Mouse (Mus musculus): Measurements from ENCODE around the gene Dusp2.
"Not testable (repeated sequence)": the region's sequence is repeated elsewhere in the genome, so short reads cannot be mapped to it uniquely, and the experiment has no call there.

Gene Dusp2

GRCm38 (mm10) chr2:127335767-127336496 is at the start of gene Dusp2:
TSS of gene Dusp2 (plus strand) at chr2:127336159.
- in situ Hi-C loops (cut with MboI; ENCODE audit: unreplicated experiment in 2 of 2), result no loop called here

DNA sequence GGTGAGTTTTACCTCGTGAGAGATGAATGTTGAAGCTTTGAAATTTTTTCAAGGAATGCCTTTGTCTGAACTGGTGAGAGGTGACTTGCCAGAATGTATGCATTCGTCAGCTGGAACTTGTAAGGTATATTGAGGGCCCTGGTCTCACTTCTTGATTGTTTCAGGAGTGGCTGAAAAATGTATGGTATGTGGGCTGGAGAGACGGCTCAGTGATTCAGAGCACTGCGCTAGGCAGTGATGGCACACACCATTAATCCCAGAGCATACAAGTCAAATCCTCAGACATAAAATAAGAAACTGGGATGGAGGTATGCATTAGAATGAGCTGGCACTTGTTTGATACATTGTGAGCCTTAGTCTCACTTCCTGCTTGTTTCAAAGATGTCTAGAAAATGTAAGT is 43.7 kb upstream of the Dusp2 start:
- in situ Hi-C loops (cut with MboI; ENCODE audit: unreplicated experiment in 2 of 2), result no loop called here

- in situ Hi-C loops (cut with MboI; ENCODE audit: unreplicated experiment in 2 of 2), result no loop called here
Measured at GRCm38 (mm10) chr2:127297001-127297805, 38.8 kb upstream of the Dusp2 start.

- in situ Hi-C loops (cut with MboI; ENCODE audit: unreplicated experiment in 2 of 2), result no loop called here
Measured at GRCm38 (mm10) chr2:127298056-127298455, 37.9 kb upstream of the Dusp2 start.

DNA sequence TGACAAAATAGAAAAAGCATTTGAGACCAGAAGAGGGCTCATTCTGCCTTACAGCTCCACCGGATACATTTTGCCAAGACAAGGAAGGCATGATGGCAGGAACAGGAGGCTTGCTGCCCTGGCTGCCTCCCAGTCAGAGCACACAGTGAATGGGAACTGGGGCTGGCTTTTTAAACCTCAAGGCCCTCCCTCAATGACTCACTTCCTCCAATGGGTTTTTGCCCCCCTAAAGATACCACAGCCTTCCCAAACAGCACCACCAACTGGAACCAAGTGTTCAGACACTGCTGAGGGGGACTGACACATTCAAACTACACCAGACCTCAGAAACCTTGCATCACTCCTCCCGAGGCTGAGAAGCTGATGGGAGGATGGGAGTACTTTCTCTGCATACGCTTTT is 35.3 kb upstream of the Dusp2 start:
- in situ Hi-C loops (cut with MboI; ENCODE audit: unreplicated experiment in 2 of 2), result no loop called here

GRCm38 (mm10) chr2:127301883-127302282 is 34.1 kb upstream of the Dusp2 start:
- in situ Hi-C loops (cut with MboI; ENCODE audit: unreplicated experiment in 2 of 2), result no loop called here

DNA sequence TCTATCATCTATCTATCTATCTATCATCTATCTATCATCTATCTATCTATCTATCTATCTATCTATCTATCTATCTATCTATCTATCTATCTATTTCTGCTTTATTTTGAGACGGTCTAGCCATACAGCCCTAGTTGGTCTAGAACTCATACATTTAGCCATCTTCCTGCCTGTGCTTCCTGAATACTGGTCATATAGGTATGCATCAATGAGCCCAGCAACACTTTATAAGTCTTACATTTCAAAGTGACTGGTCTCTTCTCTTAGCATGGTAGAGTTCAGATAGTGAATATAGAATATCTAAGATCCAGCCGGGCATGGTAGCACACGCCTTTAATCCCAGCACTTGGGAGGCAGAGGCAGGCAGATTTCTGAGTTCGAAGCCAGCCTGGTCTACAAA is 31.8 kb upstream of the Dusp2 start:
- in situ Hi-C loops (cut with MboI; ENCODE audit: unreplicated experiment in 2 of 2), result not testable (repeated sequence)

GRCm38 (mm10) chr2:127304609-127305210 is 31.2 kb upstream of the Dusp2 start:
- in situ Hi-C loops (cut with MboI; ENCODE audit: unreplicated experiment in 2 of 2), result loop anchor here (5.0 kb wide), 1 partner anchor 38 kb away; no protein-coding TSS in a partner anchor

DNA sequence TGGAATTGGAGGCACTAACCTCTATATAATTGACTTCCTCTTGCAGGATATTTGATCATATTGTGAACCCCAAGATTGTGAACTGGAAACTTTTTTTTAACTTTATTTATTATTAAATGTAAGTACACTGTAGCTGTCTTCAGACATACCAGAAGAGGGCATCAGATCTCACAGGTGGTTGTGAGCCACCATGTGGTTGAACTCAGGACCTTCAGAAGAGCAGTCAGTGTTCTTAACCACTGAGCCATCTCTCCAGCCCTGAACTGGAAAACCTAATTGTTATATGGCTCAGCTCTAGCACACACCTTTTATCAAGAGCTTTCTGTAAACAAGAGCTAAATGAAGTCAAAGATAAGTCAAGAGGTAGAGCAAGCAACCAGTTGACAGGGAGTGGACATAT is 29.8 kb upstream of the Dusp2 start:
- in situ Hi-C loops (cut with MboI; ENCODE audit: unreplicated experiment in 2 of 2), result loop anchor here (5.0 kb wide), 1 partner anchor 36 kb away; no protein-coding TSS in a partner anchor

DNA sequence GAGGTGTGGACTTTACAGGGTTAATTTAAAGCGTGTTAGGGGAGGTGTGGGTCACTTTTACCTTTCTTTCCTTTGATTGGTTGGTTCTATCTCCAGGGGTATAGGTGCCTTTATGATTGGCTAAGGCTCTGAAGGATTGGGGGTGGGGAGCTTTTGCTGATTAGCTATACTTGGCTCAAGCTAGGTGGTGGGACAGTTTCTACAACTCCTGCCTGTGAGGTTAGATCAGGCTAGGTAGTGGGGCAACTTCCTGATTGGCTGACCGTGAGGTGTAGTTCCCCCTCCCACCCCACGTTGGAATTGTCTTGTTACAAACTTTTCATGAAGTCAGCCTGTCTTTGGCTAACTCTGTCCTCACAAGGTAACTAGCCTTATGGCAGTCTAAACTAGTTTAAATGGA is 28.8 kb upstream of the Dusp2 start:
- in situ Hi-C loops (cut with MboI; ENCODE audit: unreplicated experiment in 2 of 2), result loop anchor here (5.0 kb wide), 1 partner anchor 35 kb away; no protein-coding TSS in a partner anchor

GRCm38 (mm10) chr2:127308660-127309059 is 27.3 kb upstream of the Dusp2 start:
- in situ Hi-C loops (cut with MboI; ENCODE audit: unreplicated experiment in 2 of 2), result loop anchor here (5.0 kb wide), 1 partner anchor 34 kb away; no protein-coding TSS in a partner anchor

GRCm38 (mm10) chr2:127310246-127310645 is 25.7 kb upstream of the Dusp2 start:
- in situ Hi-C loops (cut with MboI; ENCODE audit: unreplicated experiment in 2 of 2), result no loop called here

DNA sequence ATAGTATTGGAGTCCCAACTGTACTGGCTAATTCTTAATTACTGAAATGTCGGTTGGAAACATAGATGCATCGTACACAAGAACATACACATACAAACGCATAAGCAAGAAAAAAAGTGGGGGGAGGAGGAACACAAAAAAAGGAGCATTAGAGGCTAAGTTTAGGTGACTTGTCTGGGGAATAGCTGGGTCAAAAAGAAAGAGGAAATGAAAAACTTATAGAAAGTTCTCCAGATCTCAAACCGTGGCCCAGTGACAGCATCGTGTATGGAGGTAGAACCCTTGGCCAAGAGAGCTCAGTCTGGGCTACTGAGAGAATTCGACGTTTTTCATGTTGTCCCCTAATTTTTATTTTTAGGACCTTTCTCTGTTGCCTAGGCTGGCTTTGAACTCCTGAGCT is 25.3 kb upstream of the Dusp2 start:
- in situ Hi-C loops (cut with MboI; ENCODE audit: unreplicated experiment in 2 of 2), result no loop called here

GRCm38 (mm10) chr2:127311193-127311592 is 24.8 kb upstream of the Dusp2 start:
- in situ Hi-C loops (cut with MboI; ENCODE audit: unreplicated experiment in 2 of 2), result no loop called here

DNA sequence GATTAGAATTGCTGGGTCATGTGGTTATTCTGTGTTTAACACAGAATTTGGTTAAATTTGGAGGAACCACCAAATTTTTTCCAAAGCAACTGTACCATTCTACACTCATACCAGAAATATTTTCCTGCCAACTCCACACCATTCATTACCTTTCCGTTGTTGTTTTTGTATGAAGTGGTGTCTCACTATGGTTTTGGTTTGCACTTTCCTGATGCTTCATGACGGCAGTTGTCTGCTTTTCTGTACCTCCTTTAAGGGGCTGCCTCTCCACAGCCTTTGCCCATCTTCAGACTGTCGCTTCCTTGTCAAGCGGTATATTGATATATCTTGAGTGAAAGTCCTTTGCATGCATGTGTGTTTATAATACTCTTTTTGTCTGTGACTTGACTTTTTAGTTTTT is 23.2 kb upstream of the Dusp2 start:
- in situ Hi-C loops (cut with MboI; ENCODE audit: unreplicated experiment in 2 of 2), result no loop called here

DNA sequence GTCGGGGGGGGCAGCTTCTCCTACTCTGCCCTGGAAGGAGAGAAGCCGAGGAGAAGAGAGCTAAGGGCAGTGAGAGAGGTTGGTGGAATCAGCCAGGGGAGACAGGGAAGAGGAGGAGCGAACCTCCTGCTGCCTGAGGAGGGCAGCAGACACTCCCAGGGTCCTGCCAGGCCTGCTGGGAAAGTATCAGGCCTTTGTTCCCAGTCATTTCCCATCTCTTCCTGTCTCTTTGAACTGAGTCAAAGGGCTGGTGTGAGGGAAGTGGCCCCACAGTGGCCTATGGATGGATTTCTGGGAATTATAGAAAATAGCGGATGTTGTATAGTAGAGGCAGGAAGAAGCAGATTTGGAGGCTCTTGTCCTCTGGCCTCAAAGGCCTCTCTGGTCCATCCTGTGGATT is 22.1 kb upstream of the Dusp2 start:
- in situ Hi-C loops (cut with MboI; ENCODE audit: unreplicated experiment in 2 of 2), result no loop called here

DNA sequence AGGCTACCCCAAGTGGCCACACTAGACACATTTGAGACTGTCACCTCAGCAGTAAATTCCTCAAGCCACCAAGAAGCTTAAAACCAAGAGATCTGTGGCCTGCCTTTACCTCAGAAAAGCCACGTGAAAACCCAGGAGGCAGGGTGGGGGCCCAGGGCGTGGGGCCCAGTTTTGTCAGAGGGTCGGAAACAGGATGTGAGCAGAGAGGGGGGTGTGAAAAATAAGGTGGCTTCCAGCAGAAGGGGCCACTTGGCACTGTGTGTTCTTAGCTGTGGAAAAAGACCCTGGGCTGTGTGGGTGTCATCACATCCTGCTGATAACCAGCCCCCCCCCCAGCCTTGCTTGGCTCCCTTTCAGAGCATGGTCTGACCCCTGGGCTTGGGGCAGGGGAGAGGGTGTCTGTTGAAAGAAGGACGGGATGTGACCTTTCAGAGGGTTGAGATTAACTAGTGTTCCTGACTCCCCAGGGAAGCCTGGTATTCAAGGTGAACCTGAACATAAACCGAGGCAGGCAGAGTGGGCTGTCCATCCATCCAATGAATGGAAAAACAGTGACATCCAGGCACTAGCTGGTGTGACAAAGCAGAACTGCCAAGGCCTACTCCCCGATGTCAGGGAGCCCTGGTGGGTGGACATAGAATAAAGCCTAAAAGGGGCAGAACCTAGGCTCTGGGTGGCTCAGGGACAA is 21.3 kb upstream of the Dusp2 start:
- in situ Hi-C loops (cut with MboI; ENCODE audit: unreplicated experiment in 2 of 2), result no loop called here

- in situ Hi-C loops (cut with MboI; ENCODE audit: unreplicated experiment in 2 of 2), result no loop called here
Measured at GRCm38 (mm10) chr2:127315155-127315470, 20.8 kb upstream of the Dusp2 start.

- in situ Hi-C loops (cut with MboI; ENCODE audit: unreplicated experiment in 2 of 2), result no loop called here
Measured at GRCm38 (mm10) chr2:127316431-127316830, 19.5 kb upstream of the Dusp2 start.

DNA sequence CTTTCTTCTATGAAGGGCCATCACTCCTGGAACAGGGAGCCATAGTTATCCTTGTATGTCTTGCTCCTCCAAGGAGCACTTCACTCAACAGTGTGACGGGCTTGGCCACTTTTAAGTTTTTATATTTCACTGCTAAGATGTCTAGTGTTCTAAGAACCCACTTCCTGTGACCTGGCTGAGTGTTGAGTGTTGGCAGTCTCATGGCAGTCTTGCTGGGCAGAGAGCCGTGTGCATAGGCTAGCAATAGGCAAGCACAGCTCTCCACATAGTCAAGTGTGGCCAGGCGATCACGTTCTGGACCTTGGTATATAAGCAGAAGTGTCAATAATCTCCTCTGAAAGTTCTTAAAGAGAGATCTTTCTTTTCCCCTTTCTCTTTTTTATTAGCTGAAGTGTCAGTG is 17.8 kb upstream of the Dusp2 start:
- in situ Hi-C loops (cut with MboI; ENCODE audit: unreplicated experiment in 2 of 2), result no loop called here

- in situ Hi-C loops (cut with MboI; ENCODE audit: unreplicated experiment in 2 of 2), result no loop called here
Measured at GRCm38 (mm10) chr2:127319071-127319470, 16.9 kb upstream of the Dusp2 start.

All from v-Abl transformed pro-B cells (cell line).